Mouse (Mus musculus): Measurements from ENCODE around the gene Umodl1.

- no peak for TF ChIP-seq POLR2A (IDR thresholded peaks at IDR 0.05; ENCODE audit: borderline replicate concordance, insufficient read depth, low read length)
- TF ChIP-seq CTCF (IDR thresholded peaks at IDR 0.05; ENCODE audit: borderline replicate concordance, insufficient read depth, low read depth, low read length): no peak
Observed at GRCm38 (mm10) chr17:30983521-30983920, 29.1 kb downstream of the Umodl1 start.
